Mouse (Mus musculus) heart, postnatal 25 days (tissue): ENCODE results near the gene Htr1d. TPM values are rescaled to one million over a fixed set of nuclear protein-coding genes. Genes with fewer than 3 reads are reported as not detected.

Experiments
- DNase-seq: peaks from one replicate; pipeline ENCODE4 v3.0.0; 2022; ENCODE audit warnings: low spot score
- intact Hi-C: fragments of 180-260 bp; cut with DNase I; formaldehyde crosslinking; loops from one replicate; pipeline ENCODE4 v1.15.1; 2025
- total RNA-seq, 2 experiments: library from RNA; stranded (reverse); gene quantifications; 2 replicates each; pipeline ENCODE4 v1.2.3; 2021

Htr1d gene
- total RNA-seq: not detected

DNA sequence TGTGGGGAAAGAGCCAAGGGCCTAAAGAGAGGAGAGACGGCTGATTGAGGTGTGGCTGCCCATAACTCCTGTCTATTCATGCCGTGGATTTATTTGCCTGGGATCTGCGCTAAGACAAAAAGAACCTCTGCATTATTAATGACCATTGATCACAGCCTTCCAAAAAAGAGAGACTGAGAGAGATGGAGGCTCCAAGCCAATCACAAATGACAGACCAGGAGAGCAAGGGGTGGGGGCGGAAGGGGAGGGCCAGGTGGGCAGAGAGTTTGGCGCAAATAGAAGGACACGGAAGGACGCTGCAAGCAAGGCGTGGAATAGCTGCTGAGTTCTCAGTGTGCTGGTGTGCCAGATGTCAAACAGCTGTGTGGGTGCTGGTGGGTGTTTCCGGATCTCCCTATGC lies at the start of gene Htr1d:
Htr1d (plus strand) TSS at position 301 of the 400 bp plus-strand sequence.
- DNase-seq: no peak
- intact Hi-C loops: no loop called here

DNA sequence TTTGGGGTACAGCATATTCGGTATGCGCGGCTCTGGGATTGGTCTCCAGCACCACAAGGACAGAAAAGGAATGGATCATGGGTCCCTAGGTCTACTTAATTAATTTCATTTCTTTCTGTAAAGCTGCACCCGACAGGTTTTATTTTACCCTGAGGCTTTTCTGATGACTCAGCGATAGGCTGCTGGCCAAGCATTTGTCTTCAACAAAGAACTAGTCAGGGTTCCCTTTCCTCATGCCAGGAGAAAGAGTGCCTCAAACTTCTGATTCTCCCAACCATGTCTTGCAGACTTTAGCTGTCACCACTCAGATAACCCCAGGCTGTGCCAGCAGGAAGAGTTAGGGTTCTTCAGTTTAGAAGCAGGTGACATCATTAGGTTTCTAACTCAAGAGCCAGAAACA lies 46.3 kb upstream of the Htr1d start:
- intact Hi-C loops: no loop called here
- no peak for DNase-seq

DNA sequence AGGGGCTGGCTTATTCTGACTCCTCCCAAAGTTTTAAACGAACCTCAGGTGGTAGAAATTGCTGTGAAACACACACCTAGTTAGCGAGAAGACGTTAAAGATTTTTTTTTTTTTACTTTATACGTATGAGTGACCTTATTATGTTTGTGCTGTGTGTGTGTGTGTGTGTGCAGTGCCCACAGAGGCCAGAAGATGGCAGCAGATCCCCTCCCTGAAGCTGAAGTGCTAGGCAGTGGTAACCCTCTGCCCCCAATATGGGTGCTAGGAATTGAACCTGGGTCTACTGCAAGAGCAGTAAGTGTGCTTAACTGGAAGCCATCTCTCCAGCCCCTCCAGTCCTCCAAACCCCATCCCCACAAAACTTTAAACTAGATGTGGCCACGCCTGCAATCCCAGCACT lies 40.3 kb upstream of the Htr1d start:
- no peak for DNase-seq
- intact Hi-C loops: no loop called here

- no peak for DNase-seq
- intact Hi-C loops: no loop called here
Measured at GRCm38 (mm10) chr4:136383839-136384238, 39.5 kb upstream of the Htr1d start.

DNA sequence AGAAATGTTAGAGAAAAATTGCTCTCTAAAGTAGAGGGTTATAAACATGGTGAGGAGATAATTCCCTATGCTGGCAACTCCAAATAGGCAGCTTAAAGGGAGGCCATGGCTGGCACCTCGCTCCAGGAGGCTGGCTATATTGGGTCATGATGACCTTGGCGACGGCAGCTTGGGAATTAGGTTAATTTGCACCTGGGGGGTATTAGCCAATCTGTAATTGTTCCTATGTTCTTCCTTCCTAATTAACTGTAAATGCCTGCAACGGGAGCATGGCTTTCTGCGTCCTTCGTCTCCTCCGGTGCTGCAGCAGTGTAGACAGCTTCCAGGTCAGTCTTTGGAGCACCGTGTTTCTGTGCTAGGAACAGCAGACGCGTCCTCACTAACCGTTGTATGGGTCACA lies 36.1 kb upstream of the Htr1d start:
- DNase-seq: no peak
- intact Hi-C loops: no loop called here

DNA sequence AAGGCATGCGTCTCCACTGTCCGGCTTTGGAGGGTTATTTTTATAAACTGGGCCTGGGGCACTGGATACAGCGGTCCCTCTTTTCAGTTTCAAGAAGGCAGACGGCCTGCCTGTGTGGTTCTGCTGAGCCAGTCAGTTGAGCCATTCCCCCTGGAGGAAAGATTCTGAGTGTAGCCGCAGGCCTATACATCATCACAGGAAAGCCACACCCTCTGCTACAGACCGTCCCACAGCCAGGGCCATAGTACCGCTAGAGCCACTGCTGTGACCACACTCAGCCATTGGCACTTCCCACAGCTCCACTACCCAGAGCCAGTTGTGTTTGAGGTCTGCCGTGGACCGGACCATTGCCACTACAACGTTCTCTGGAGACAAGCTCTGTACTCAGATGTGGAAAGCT lies 21.5 kb upstream of the Htr1d start:
- no peak for DNase-seq
- intact Hi-C loops: no loop called here

DNA sequence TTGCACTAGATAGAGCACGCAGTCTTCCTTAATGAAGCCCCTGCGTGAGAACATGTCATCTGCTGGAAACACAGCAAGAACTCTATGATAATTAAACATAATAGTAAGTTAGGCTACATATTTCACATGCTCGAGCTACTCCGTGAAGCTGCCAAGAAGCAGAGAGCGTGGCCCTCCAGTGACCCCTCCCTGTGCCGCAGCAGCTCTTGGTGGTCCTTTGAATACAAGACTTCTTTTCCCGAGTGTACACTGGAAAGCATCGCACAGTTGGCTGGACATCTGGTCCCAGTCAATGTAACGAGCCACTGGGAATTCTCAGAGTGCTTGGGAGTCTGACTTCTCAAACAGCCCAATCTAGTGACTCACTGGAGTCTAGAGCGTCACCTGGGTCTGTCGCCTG lies 15.5 kb upstream of the Htr1d start:
- no peak for DNase-seq
- intact Hi-C loops: no loop called here

- DNase-seq: no peak
- intact Hi-C loops: no loop called here
Measured at GRCm38 (mm10) chr4:136411995-136412765, 11.1 kb upstream of the Htr1d start.

GRCm38 (mm10) chr4:136415477-136415876 lies 7.8 kb upstream of the Htr1d start:
- DNase-seq: no peak
- intact Hi-C loops: no loop called here

DNA sequence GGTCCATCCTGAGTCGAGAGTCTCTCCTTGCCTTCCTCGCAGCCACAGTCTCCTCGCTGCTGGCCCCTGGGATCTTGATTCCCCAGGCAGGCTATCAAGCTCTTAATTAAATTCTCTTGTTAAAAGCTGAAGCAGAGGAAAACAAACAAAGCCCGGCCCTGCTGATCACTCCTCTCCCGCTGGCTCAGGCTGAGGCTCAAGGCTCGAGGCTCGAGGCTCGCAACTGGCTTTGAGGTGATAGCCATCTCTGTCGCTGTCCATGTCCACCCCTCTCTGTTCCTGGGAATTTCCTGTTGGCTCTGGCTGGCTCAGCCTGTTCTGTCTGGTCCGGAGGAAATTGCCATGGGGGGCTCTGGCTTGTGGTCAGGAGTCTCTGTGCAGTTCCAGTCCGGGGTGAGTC lies 4.4 kb upstream of the Htr1d start:
- intact Hi-C loops: no loop called here
- no peak for DNase-seq

DNA sequence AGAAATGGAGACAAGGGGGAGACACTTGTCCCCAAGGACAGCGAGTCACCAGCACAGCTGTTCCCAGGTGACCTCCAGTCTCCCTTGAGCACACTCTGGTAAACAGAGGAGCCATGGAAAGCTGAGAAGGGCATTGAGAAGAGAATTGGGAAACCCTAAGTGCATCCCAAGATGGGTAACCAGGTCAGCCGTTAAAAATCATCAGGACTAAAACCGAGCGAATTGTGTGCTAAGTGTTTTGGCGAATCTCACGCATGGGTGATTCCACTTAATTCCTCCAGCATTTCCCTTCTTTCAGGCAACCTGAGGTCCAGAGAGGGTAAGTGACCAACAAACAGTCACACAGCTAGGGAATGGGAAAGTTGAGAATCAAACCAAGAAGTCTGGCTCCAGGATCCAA lies 3.9 kb upstream of the Htr1d start:
- DNase-seq: no peak
- intact Hi-C loops: no loop called here

DNA sequence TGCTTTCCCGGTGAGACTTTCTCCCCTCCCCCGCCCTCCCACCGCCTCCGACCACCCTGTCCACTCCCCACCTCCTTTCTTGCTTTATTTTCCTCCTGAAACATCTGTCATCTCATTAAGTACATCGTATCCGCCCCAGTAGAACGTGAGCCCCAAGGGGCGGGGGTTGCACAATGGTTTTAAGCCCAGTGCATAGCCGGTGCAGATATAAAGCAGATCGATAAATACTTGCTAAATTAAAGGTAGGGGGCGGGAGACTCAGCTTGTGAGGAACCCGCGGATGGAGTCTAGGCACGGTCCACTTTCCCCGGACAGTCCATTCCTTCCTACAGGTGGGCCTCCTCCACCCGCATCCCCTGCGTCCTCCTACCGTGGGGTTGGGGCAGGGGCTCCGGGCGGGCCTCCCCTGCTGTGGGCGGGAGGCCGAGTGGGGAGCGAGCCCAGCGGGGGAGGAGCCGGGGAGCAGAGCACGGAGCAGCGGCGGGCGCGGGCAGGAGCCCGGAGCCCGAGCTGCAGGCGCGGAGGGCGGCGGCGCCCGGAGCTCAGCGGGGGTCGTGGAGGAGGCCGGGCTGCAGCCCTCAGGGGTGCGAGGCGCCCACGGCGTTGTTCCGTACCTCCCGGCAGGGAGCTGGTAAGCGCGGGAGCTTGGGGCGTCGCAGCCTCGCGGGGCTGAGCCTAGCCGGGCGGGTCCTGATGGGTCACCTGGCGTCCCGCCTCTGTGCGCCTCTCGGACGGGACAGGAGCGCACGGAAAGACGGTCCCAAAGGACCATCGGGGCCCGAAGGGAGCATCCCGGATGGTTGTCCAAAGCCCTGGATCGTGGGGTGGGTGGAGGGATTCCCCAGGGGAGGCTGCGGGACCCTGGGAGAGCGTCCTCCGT lies 1.0 kb downstream of the Htr1d start:
- DNase-seq: no peak

GRCm38 (mm10) chr4:136425000-136425288 lies 1.6 kb downstream of the Htr1d start:
- intact Hi-C loops: no loop called here
- DNase-seq: no peak

More for the DNA sequence above, 1.0 kb downstream of the Htr1d start:
- intact Hi-C loops: no loop called here

DNA sequence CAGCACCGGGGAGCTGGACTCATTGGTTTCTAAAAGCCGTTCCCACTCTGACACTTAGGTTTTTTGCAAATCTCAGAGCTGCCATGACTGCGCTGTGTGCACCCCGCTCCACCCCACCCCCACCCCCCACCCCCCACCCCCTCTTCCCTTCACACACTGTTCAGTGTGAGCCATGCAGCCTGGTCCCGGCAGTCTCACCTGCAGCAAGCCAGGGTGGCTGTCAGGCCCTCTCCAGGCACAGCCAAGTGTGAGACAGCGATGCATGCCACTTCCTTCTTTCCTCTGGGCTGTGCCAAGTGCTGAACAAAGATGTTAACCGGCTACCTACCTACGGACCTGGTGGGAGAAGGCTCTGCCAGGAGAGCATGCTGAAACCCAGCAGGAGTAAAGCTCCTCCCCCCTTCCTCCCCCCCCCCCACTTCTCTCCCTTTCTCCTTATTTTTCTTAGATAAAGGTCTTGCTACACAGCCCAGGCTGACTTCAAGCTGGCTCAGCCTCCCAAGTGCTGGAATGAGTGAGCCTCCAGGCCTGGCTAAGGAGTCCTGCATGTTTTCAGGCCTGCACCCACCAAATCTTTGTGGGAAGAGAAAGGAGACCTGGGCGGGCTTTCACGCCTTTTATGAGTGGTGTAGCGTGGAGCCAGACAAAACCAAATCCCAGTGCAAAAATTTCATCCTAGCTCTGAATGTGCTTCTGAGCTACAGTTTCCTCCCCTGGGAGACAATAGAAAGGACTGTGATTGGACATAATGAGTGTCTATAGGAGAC lies 7.5 kb downstream of the Htr1d start:
- DNase-seq: no peak

DNA sequence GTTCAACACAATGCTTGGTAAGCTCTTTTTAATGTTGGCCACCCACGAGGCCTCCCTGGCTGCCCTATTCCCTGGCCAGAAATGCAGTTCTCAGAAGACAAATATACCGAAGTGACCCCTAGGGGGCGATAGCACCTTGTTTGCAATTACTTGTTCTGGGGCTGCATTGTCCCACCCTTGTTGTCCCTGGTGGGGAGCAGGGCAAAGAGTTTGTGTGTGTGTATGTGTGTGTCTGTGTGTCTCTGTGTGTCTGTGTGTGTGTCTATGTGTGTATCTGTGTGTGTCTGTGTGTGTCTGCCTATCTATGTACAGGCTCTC lies 8.0 kb downstream of the Htr1d start:
- no peak for DNase-seq
- intact Hi-C loops: loop anchor here (2.0 kb wide), 1 partner anchor 189 kb away; no protein-coding TSS in a partner anchor

More for the DNA sequence above, 7.5 kb downstream of the Htr1d start:
- intact Hi-C loops: loop anchor here (2.0 kb wide), 1 partner anchor 190 kb away; no protein-coding TSS in a partner anchor

GRCm38 (mm10) chr4:136434029-136434428 lies 10.7 kb downstream of the Htr1d start:
- intact Hi-C loops: no loop called here
- no peak for DNase-seq

DNA sequence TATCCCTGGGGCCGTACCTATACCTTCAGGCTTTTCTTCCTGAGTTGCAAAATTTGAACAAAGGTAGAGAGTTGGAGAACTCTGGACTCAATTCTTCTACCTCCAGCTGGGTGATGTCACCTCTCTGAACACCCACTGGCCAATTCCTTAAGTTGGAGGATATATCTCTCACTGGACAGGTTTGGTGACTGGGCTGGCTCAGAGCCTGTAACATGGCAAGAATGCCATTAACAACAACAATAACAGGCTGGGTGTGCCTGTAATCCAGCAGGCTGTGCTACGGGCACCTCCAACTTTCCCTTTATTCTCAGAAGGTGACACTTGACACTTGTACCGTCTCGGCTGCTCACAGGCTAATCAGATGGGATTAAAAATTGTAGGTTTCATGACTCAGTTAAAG lies 15.8 kb downstream of the Htr1d start:
- intact Hi-C loops: no loop called here
- no peak for DNase-seq

- DNase-seq: no peak
- intact Hi-C loops: no loop called here
Measured at GRCm38 (mm10) chr4:136441354-136442043, 18.2 kb downstream of the Htr1d start.

- DNase-seq: no peak
- intact Hi-C loops: no loop called here
Measured at GRCm38 (mm10) chr4:136444561-136444960, 21.2 kb downstream of the Htr1d start.

- intact Hi-C loops: no loop called here
Measured at GRCm38 (mm10) chr4:136449795-136450194, 26.5 kb downstream of the Htr1d start.

More at GRCm38 (mm10) chr4:136449795-136450194, 26.5 kb downstream of the Htr1d start:
- no peak for DNase-seq
